Mouse (Mus musculus): ENCODE results near the gene Epb42. TPM values are rescaled to one million over a fixed set of nuclear protein-coding genes. Genes with fewer than 3 reads are reported as not detected.
"Not testable (repeated sequence)": the region's sequence is repeated elsewhere in the genome, so short reads cannot be mapped to it uniquely, and the experiment has no call there.

Gene Epb42
- not detected for total RNA-seq (2022)

GRCm38 (mm10) chr2:121036733-121037341, at the start of gene Epb42:
Epb42 (minus strand) TSS chr2:121037072.
- DNase-seq (ENCODE audit: low spot score in 2 of 2), result no peak

DNA sequence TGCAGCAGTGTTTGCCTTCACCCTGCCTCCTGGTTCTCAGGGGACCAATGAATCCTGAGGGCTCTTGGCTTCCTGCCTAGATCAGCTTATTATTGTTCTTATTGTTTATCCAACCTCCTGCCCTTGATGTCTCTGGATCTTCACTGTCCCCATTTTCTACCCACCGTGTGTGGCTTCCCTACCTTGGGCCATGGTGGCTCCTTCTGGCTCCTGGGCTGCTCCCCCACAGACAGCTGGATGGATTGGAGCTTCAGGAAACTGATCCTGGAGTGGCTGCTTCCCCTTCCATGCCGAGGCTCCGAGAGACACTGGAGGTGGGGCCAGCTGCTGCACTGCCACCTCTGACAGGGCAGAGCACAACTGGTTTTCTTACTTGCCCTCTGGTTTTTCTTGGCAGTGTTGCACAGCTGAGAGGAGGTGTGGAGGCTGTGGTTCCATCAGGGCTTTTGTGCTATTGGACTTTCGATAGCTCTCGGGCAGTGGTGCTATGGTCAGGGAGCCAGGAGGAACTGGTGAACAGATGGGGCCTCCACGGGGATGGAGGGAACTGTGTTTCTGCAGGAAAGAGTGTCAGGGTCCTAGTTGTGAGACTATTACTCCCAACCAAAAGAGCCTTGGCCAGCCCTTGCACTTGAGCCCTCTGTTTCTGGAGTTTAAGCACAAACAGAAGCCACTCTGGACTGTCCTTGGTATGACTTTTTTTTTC, 48.8 kb upstream of the Epb42 start, which contains the start of gene Tgm5:
Gene Tgm5 (minus strand): TSS at position 362 of the 706 bp plus-strand sequence.
- no peak for DNase-seq (ENCODE audit: low spot score in 2 of 2)

- no peak for DNase-seq (ENCODE audit: low spot score in 2 of 2)
Measured at GRCm38 (mm10) chr2:121082626-121083025, 45.8 kb upstream of the Epb42 start.

DNA sequence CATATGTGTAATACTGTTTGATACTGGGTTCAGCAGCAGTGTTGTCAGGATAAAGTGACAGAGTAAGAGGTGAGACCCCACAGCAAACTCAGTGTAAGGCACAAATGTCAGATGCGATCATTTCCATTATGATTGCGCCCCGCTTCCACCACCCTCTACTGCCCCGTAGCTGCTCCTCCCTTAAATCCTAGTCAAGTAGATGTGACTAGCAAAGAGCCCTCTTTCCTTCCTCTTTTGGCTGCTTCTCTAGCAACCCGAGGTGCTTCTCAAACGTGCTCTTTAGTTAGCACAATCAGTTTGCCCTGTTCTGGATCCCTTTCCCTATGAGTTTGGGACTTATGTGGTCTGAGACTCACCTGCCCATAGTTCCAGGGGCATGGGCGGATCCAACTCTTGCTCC, 37.9 kb upstream of the Epb42 start:
- DNase-seq (ENCODE audit: low spot score in 2 of 2), result no peak

DNA sequence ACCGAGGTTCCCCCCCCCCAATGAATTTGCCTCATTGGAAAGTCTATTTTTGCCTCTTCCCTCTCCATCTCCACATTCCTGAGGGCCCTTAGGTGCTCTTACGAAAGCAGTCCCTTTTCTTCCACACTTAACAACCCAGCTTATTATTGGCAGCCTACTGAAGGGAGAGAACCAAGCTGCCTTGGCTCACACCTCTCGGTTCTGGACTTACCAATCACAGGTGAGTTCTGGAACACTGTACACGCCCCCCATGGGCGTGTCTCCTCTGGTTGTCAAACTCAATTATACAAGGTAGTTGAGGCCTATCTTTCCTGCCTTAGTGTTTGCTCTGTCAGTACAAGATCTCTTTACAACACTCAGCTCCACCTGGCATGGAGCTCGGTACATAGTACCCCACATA, 35.0 kb upstream of the Epb42 start:
- DNase-seq (ENCODE audit: low spot score in 2 of 2), result no peak

DNA sequence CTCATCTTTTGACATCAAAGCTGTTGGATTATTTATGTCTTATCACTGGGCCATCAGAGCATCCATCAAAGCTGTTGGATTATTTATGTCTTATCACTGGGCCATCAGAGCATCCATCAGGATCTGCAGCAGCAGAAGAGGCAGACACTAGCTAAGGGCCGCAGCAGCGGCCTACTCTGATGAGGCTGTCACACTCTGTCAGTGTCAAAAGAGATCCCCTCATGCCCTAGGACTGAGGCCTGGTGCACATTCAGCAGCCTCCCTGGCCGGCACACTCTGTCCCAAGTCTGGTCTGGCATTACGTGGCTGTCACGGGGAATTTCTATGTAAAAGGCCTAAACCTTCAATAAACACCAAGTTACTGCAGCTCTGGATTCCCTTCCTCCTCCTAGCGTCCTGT, 32.6 kb upstream of the Epb42 start:
- DNase-seq (ENCODE audit: low spot score in 2 of 2), result no peak

GRCm38 (mm10) chr2:121067116-121067515, 30.2 kb upstream of the Epb42 start:
- no peak for DNase-seq (ENCODE audit: low spot score in 2 of 2)

GRCm38 (mm10) chr2:121061315-121061714, 24.4 kb upstream of the Epb42 start:
- no peak for DNase-seq (ENCODE audit: low spot score in 2 of 2)

DNA sequence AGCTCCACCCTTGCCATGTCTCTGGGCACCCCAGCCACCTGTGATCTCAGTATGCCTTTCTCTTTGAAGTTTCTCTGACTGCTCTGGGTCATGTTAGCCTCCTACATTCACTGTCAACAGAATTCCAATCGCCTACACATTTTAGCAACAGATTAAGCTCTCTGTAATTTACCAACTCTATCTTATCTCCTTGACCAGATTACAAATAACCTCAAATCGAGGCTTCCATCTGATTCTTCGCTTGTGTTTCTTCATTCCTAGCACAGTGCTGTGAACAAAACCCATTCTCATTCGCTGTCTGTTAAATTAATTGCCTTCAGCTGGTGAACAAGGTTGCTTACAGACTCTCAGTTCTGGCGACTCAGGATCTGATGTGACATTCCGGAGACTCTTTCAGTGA, 21.1 kb upstream of the Epb42 start:
- no peak for DNase-seq (ENCODE audit: low spot score in 2 of 2)

DNA sequence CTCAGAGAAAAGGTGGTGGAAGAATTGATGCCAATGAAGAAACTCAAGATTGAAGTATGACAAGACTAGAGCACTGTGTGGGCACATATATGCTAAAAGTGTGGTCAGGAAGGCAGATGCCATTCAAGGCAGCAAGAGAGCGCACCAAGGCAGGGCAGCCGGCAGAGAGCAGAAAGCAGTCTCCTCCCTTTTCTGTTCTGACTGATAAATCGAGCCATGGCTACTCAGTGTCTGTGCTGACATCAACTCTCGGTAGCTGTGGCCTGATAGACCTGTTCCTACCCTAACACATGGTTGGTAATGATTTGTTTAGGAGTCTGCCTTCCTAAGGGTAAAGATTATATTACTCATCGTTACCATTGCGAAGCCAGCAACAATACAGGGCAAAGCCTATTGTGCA, 19.0 kb upstream of the Epb42 start:
- no peak for DNase-seq (ENCODE audit: low spot score in 2 of 2)

DNA sequence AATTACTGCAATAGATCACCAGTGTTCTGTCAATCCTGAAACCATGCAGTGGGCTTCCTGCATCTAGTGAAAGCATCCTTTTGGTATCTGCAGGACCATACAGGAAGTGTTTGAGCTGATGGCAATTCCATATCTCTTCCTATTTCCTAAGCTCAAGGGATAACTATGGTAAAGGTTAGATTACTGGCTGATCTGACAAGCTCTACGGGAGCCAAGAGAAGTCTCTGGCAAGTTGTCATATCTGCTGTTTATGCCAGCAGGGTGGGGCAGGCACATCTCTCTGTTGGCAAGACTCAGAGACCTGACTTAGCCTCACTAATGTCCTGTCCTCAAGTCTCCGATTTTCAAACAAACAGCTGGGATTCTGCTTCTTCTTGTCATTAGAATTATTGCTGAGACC, 17.2 kb upstream of the Epb42 start:
- no peak for DNase-seq (ENCODE audit: low spot score in 2 of 2)

DNA sequence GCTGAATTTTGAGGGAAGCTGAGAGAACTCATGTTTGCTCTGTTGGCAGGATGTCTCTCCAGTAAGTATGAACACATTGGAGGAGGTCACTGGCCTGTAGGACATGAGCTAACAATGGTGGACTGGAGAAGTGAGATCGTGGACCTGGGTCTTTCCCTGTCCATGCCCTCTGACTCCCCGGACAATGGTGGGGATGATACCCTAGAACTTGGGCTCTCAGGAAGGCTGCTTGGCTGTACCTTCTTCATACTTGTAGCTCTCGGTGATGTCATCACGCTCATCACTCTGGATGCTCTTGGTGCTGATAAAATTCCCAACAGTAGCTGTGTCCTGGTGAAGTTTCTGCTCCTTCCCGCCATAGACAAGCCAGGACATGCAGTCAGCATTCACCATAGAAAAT, 15.3 kb upstream of the Epb42 start:
- no peak for DNase-seq (ENCODE audit: low spot score in 2 of 2)

- DNase-seq (ENCODE audit: low spot score in 2 of 2), result no peak
Measured at GRCm38 (mm10) chr2:121045653-121046052, 8.8 kb upstream of the Epb42 start.

DNA sequence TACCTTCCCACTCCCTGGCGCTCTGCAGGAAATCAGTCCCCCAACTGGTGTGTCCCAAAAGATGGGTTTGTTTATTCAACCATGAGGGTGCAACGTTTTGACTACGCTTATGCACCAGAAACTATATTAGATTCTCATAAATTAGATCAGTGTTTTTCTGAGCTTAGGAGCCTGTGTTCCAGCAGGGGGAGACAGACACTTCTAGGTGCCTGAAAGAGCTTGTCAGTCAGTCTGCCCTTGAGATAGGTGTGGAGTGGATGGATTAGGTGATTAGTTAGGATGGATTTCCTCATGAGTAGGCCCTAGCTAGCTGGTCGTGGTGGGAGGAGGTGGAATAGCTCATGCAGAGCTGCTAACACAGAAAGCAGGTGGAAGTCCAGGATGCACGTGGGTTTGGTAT, 4.2 kb upstream of the Epb42 start:
- DNase-seq (ENCODE audit: low spot score in 2 of 2), result no peak

GRCm38 (mm10) chr2:121039382-121039781, 2.5 kb upstream of the Epb42 start:
- DNase-seq (ENCODE audit: low spot score in 2 of 2), result no peak

GRCm38 (mm10) chr2:121038851-121039250, 2.0 kb upstream of the Epb42 start:
- not testable (repeated sequence) for DNase-seq (ENCODE audit: low spot score in 2 of 2)

DNA sequence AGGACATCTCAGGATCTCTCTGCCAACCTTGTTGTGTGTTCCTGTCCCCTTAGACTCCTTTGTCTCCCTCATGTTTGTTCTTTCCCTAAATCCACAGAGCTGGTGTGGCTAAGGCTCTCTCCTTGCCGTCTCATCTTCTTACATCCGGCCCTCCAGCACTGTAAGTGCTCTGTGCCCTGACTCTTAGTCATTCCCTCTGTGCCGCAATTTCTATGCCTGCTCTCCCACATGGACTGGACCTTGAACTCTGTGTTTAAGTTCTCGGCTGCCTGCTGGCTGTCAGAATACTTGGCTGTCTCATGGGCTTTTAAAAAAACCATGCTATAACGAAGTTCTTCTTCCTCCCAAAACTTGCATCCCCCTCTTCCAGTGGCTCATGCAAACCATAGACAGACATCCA, 14.0 kb downstream of the Epb42 start:
- DNase-seq (ENCODE audit: low spot score in 2 of 2), result no peak

DNA sequence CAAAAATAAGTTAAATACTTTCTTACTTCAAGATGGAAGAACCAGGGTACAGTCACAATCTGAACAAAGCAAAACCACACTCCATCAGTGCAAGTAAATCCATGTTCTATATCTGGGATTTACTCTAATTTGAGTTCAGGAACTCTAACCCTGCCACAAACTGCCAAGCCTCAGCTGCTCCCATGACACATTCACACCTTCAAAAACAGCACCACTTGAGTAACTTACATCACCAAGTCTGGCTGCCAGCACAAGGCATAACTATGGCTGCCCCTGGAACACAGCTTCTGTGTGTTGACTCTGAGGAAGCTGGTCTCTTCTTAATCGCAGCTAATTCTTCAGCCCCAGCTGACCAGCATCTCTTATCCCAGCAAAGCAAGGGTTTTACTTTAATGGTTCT, 19.7 kb downstream of the Epb42 start:
- DNase-seq (ENCODE audit: low spot score in 2 of 2), result no peak

GRCm38 (mm10) chr2:121016226-121016625, 20.6 kb downstream of the Epb42 start:
- no peak for DNase-seq (ENCODE audit: low spot score in 2 of 2)

DNA sequence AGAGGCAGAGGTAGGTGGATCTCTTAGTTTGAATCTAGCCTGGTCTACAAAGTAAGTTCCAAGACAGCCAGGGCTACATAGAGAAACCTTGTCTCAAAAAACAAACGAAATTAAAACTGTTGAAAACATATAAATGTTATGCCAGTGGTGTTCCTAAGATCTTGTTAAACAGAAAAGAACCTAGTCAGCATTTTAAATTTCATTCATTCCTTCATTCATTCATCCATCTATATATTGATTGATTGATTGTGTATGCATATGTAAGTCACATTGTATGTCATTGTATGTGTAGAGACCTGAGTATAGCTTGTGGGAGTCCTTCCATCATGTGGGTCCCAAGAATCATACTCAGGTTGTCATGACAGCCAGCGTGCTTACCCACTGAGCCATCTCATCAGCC, 21.4 kb downstream of the Epb42 start:
- no peak for DNase-seq (ENCODE audit: low spot score in 2 of 2)

- no peak for DNase-seq (ENCODE audit: low spot score in 2 of 2)
Measured at GRCm38 (mm10) chr2:121012676-121013075, 24.2 kb downstream of the Epb42 start.

DNA sequence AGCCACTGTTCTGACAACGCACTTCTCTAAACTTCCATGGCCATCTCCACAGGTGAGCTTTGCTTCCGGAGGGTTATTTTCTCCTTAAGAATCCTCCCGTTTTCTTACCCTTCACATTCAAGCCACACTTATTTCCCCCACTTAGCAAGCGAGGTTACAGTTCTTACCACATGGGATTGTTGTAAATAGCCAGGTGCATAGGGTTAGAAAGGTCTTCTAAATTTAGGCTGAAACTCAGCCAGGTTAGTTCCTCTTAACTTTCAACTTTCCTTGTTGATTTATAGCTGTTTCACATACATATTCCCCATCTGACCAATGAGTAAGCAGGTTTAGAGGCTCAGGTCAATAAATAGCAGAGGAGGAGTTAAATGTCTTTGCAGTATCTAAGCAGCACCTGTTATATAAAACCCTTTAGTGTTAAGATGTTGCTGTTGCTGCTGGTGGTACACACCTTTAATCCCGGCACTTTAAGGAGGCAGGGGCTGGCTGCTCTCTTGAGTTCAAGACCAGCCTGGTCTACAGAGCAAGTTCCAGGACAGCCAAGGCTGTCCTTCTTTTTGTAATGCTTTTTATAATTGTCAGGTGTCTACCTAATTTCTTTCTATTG, 27.7 kb downstream of the Epb42 start:
- no peak for DNase-seq (ENCODE audit: low spot score in 2 of 2)

GRCm38 (mm10) chr2:121008664-121009007, 28.2 kb downstream of the Epb42 start:
- no peak for DNase-seq (ENCODE audit: low spot score in 2 of 2)

Data from left cerebral cortex, adult 8-10 months (tissue).